In genomic region chr9:22155614-22156013, GRCm38 (mm10) we compare ENCODE assay signal across 8 mouse cellular contexts. TPM values are rescaled to one million over a fixed set of nuclear protein-coding genes. Genes with fewer than 3 reads are reported as not detected.
DNase-seq lines count a peak whose midpoint lies in the region; ATAC-seq lines count a peak whose summit lies in the region.

No protein-coding gene starts in this region.

- no peaks in the 10 kb centered on the region for H3K36me3 ChIP-seq in heart, embryonic 12.5 days
- peaks cover 10% of the 10 kb centered on the region; the same call in 1 of the 2 replicates for H3K36me3 ChIP-seq in kidney, embryonic 15.5 days
- H3K36me3 ChIP-seq in liver, embryonic 12.5 days, result peaks cover 12% of the 10 kb centered on the region
- peaks cover 7% of the 10 kb centered on the region; the same call in 1 of the 2 replicates for H3K36me3 ChIP-seq in stomach, embryonic 16.5 days (ENCODE audit: control insufficient read depth, insufficient read depth, low read length)

- ATAC-seq in heart, embryonic 12.5 days (ENCODE audit: insufficient number of reproducible peaks, low FRiP score), result no peak
- ATAC-seq in kidney, embryonic 15.5 days (replicated peaks; ENCODE audit: low FRiP score), result no peak
- peak; percentile 17; the same call in 1 of the 2 replicates for ATAC-seq in liver, embryonic 12.5 days
- ATAC-seq in stomach, embryonic 16.5 days (ENCODE audit: insufficient read depth, low FRiP score), result no peak

- H3K9me3 ChIP-seq in heart, embryonic 12.5 days (replicated peaks), result no peaks in the 10 kb centered on the region
- no peaks in the 10 kb centered on the region for H3K9me3 ChIP-seq in kidney, embryonic 15.5 days (replicated peaks)
- no peaks in the 10 kb centered on the region for H3K9me3 ChIP-seq in liver, embryonic 12.5 days (replicated peaks)
- no peaks in the 10 kb centered on the region for H3K9me3 ChIP-seq in stomach, embryonic 16.5 days (replicated peaks; ENCODE audit: control insufficient read depth, low read length)

- H3K27ac ChIP-seq in heart, embryonic 12.5 days (ENCODE audit: poor library complexity, severe bottlenecking), result no peak overlapping the region
- H3K27ac ChIP-seq in kidney, embryonic 15.5 days, result no peak overlapping the region
- H3K27ac ChIP-seq in liver, embryonic 12.5 days, result no peak overlapping the region
- no peak overlapping the region for H3K27ac ChIP-seq in stomach, embryonic 16.5 days (ENCODE audit: low read length)

- peak; percentile 88 for DNase-seq in 3T3-L1 (ENCODE audit: low read depth, low spot score)
- DNase-seq in T-cell, adult 2 months (ENCODE audit: low spot score), result peak; percentile 75
- DNase-seq in embryo, embryonic 11.5 days (ENCODE audit: low read depth, low spot score), result peak; percentile 63
- DNase-seq in natural killer cell, adult 2 months (ENCODE audit: low spot score in 2 of 2), result peak; percentile 61 to 76

- 16% methylated on average over 10 of the region's 10 CpGs for WGBS in heart, embryonic 12.5 days
- 17% methylated on average over 10 of the region's 10 CpGs for WGBS in kidney, embryonic 15.5 days
- 12% methylated on average over 10 of the region's 10 CpGs for WGBS in liver, embryonic 12.5 days (ENCODE audit: insufficient replicate concordance)
- 20% methylated on average over 10 of the region's 10 CpGs for WGBS in stomach, embryonic 16.5 days

- H3K4me2 ChIP-seq in heart, embryonic 12.5 days, result peak overlapping the region; percentile 83
- H3K4me2 ChIP-seq in kidney, embryonic 15.5 days, result peak overlapping the region; percentile 73
- H3K4me2 ChIP-seq in liver, embryonic 12.5 days, result peak overlapping the region; percentile 94
- H3K4me2 ChIP-seq in stomach, embryonic 16.5 days (ENCODE audit: low read depth, low read length), result peak overlapping the region; percentile 40

- H3K9ac ChIP-seq in heart, embryonic 12.5 days, result 0 out of 2 replicates have a peak overlapping the region, but pooled peaks have one; percentile 24
- no peak overlapping the region for H3K9ac ChIP-seq in kidney, embryonic 15.5 days
- H3K9ac ChIP-seq in liver, embryonic 12.5 days, result peak overlapping the region; percentile 34
- peak overlapping the region; percentile 38; the same call in 1 of the 2 replicates for H3K9ac ChIP-seq in stomach, embryonic 16.5 days (ENCODE audit: low read length)

- H3K4me3 ChIP-seq in heart, embryonic 12.5 days, result peak overlapping the region; percentile 25
- H3K4me3 ChIP-seq in kidney, embryonic 15.5 days (replicated peaks), result peak overlapping the region; percentile 11
- peak overlapping the region; percentile 72 for H3K4me3 ChIP-seq in liver, embryonic 12.5 days
- H3K4me3 ChIP-seq in stomach, embryonic 16.5 days (replicated peaks; ENCODE audit: low read length), result peak overlapping the region; percentile 21; the same call in 1 of the 2 replicates

- peaks cover 11% of the 10 kb centered on the region for H3K4me1 ChIP-seq in heart, embryonic 12.5 days (replicated peaks)
- peaks cover 17% of the 10 kb centered on the region for H3K4me1 ChIP-seq in kidney, embryonic 15.5 days
- peaks cover 20% of the 10 kb centered on the region for H3K4me1 ChIP-seq in liver, embryonic 12.5 days
- H3K4me1 ChIP-seq in stomach, embryonic 16.5 days (ENCODE audit: control insufficient read depth, insufficient read depth, low read length), result peaks cover 14% of the 10 kb centered on the region

- 0 out of 2 replicates have a peak, but pooled peaks cover 4% of the 10 kb centered on the region for H3K27me3 ChIP-seq in heart, embryonic 12.5 days (replicated peaks)
- H3K27me3 ChIP-seq in kidney, embryonic 15.5 days, result peaks cover 6% of the 10 kb centered on the region; the same call in 1 of the 2 replicates
- H3K27me3 ChIP-seq in liver, embryonic 12.5 days (replicated peaks), result peaks cover 7% of the 10 kb centered on the region
- 0 out of 2 replicates have a peak, but pooled peaks cover 3% of the 10 kb centered on the region for H3K27me3 ChIP-seq in stomach, embryonic 16.5 days (ENCODE audit: control insufficient read depth, insufficient read depth, low read length)

RNA-seq across cellular contexts. Expression of gene Pigyl, which starts 1.0 kb away (rescaled TPM):
- polyA plus RNA-seq in heart, embryonic 12.5 days (2016; fragmentation: Nextera tagmentation; extraction: Ambion mirVana), result 43.8 and 45.2 TPM in 2 replicates
- polyA plus RNA-seq in kidney, embryonic 15.5 days (2015; fragmentation: Nextera tagmentation; extraction: Ambion mirVana), result 70.0 and 73.1 TPM in 2 replicates
- polyA plus RNA-seq in liver, embryonic 12.5 days (2016; fragmentation: Nextera tagmentation; extraction: Ambion mirVana), result 41.1 and 46.3 TPM in 2 replicates
- 90.4 and 93.4 TPM in 2 replicates for polyA plus RNA-seq in stomach, embryonic 16.5 days (2015; fragmentation: Nextera tagmentation; extraction: Ambion mirVana)

RNA-seq across cellular contexts. Expression of gene Acp5, which starts 20.1 kb away (rescaled TPM):
- 28.9 and 31.6 TPM in 2 replicates for polyA plus RNA-seq in heart, embryonic 12.5 days (2016; fragmentation: Nextera tagmentation; extraction: Ambion mirVana)
- polyA plus RNA-seq in kidney, embryonic 15.5 days (2015; fragmentation: Nextera tagmentation; extraction: Ambion mirVana), result 7.3 and 23.2 TPM in 2 replicates
- 176 and 179 TPM in 2 replicates for polyA plus RNA-seq in liver, embryonic 12.5 days (2016; fragmentation: Nextera tagmentation; extraction: Ambion mirVana)
- 42.2 and 45.3 TPM in 2 replicates for polyA plus RNA-seq in stomach, embryonic 16.5 days (2015; fragmentation: Nextera tagmentation; extraction: Ambion mirVana)

RNA-seq across cellular contexts. Expression of gene Zfp872, which starts 32.3 kb away (rescaled TPM):
- polyA plus RNA-seq in heart, embryonic 12.5 days (2016; fragmentation: Nextera tagmentation; extraction: Ambion mirVana), result 0.17 TPM in 1 of 2 replicates, not detected in the other
- 0.31 and 0.55 TPM in 2 replicates for polyA plus RNA-seq in kidney, embryonic 15.5 days (2015; fragmentation: Nextera tagmentation; extraction: Ambion mirVana)
- polyA plus RNA-seq in liver, embryonic 12.5 days (2016; fragmentation: Nextera tagmentation; extraction: Ambion mirVana), result 0.07 and 0.14 TPM in 2 replicates
- polyA plus RNA-seq in stomach, embryonic 16.5 days (2015; fragmentation: Nextera tagmentation; extraction: Ambion mirVana), result 1.0 and 1.9 TPM in 2 replicates

RNA-seq across cellular contexts. Expression of gene Elof1, which starts 38.6 kb away (rescaled TPM):
- polyA plus RNA-seq in heart, embryonic 12.5 days (2016; fragmentation: Nextera tagmentation; extraction: Ambion mirVana), result 102 and 104 TPM in 2 replicates
- 193 and 194 TPM in 2 replicates for polyA plus RNA-seq in kidney, embryonic 15.5 days (2015; fragmentation: Nextera tagmentation; extraction: Ambion mirVana)
- 103 and 113 TPM in 2 replicates for polyA plus RNA-seq in liver, embryonic 12.5 days (2016; fragmentation: Nextera tagmentation; extraction: Ambion mirVana)
- 152 and 158 TPM in 2 replicates for polyA plus RNA-seq in stomach, embryonic 16.5 days (2015; fragmentation: Nextera tagmentation; extraction: Ambion mirVana)

RNA-seq across cellular contexts. Expression of gene Cnn1, which starts 56.6 kb away (rescaled TPM):
- polyA plus RNA-seq in heart, embryonic 12.5 days (2016; fragmentation: Nextera tagmentation; extraction: Ambion mirVana), result 391 and 421 TPM in 2 replicates
- polyA plus RNA-seq in kidney, embryonic 15.5 days (2015; fragmentation: Nextera tagmentation; extraction: Ambion mirVana), result 11.1 and 40.8 TPM in 2 replicates
- polyA plus RNA-seq in liver, embryonic 12.5 days (2016; fragmentation: Nextera tagmentation; extraction: Ambion mirVana), result 0.80 and 0.81 TPM in 2 replicates
- 505 and 582 TPM in 2 replicates for polyA plus RNA-seq in stomach, embryonic 16.5 days (2015; fragmentation: Nextera tagmentation; extraction: Ambion mirVana)

Comparison
In these comparisons a context has a peak if more than half of its experiments do, and no peak if none do; other contexts are left out.
1. H3K4me2 ChIP-seq: peak in every context shown above with its lines; median percentile 94 in liver, embryonic 12.5 days; 83 in heart, embryonic 12.5 days; 73 in kidney, embryonic 15.5 days; 40 in stomach, embryonic 16.5 days.
2. H3K4me3 ChIP-seq: peak in every context shown above with its lines; median percentile 72 in liver, embryonic 12.5 days; 25 in heart, embryonic 12.5 days; 21 in stomach, embryonic 16.5 days; 11 in kidney, embryonic 15.5 days.